Mouse (Mus musculus): ENCODE measurements at regions not wholly inside any gene's neighbourhood (a gene's known extent, or its start where the extent isn't known, plus 50 kb on each side); places are given as distances from the start of the nearest gene placed in this dataset.

- DNase-seq (ENCODE audit: low spot score), result no peak
Measured at GRCm38 (mm10) chr8:126744747-126745382, 151.1 kb upstream of the Irf2bp2 start.

DNA sequence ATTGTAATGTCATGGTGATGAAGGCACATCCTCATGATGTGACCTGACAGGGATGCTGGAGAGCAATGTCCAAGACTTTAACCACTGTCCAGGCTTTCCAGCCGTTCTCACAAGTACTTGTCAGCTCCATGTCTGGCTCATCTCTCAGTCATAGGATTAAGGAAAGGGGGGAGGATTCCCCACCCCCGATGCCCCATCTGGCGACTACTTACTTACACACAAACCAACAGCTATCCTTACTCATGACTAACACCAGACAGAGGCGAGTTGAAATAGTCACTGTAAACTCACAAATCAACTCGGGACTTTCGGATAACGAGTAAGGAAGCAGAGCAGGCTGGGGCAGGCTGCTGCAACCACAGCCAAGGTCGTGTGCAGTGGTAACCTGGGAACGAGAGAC lies 149.5 kb upstream of the Irf2bp2 start:
- no peak for DNase-seq (ENCODE audit: low spot score)

DNA sequence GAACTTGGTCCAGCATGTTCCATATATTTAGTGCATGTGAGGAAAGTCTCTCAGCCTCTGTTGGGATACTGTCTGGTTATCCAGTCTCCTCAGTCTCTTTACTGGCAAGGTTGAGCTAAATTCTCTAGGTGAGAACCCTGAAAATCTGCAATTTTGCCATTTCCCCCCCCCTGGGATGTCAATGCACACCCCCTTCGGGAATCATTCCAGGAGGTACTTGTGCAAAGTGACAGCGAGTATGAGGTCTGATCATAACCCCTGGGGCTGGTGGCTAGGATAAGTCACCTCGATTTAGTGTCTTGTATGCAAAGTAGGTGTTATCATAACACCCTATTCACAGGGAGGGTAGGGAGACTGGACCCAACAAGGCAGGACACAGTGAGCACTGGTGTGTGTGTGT lies 148.3 kb upstream of the Irf2bp2 start:
- no peak for DNase-seq (ENCODE audit: low spot score)

- DNase-seq (ENCODE audit: low spot score), result no peak
Measured at GRCm38 (mm10) chr8:126741031-126741430, 147.2 kb upstream of the Irf2bp2 start.

DNA sequence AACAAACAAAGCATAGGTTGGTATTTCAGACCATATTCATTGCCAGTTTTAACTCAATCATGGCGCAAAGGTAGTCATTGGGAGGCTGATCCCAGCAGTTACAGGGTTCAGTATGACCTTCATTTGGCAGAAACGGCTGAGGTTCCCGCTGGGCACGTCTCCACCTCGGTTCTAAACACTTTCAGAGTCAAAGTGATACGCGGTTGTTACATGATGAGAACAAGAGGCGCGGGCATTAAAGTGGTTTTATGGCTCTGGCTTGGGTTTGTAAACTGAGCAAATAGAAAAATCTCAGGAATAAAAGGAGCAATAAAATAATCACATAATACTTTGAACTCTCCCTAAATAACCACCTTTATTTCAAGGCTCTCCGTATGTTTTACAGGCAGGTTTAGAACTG lies 146.0 kb upstream of the Irf2bp2 start:
- no peak for DNase-seq (ENCODE audit: low spot score)

- DNase-seq (ENCODE audit: low spot score), result no peak
Measured at GRCm38 (mm10) chr8:126737032-126737431, 143.2 kb upstream of the Irf2bp2 start.

DNA sequence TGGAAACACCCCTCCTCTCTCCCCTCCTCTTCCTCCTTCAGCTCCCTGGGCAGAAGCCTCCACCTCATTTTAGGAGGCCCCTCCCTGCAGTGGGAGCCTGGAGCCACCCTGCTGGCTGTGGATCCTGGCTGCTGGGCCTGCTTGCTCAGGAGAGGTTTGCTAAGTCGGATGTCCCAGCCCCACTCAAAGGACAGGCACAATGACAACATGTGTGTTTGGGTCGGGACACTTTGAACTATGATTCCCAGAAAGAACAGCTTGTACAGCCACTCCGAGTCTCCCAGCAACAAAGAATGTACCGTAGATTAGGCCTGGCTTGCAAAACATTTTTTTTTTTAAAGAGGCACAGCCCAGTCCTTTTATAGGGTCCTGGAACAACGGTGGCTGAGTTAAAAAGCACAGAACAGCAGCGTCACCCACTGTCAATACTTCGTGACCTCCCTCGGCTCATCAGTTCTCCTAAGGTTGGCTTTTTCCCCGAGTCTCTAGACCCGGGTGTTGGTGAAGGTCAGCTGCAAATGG lies 142.7 kb upstream of the Irf2bp2 start:
- peak; percentile 77 for DNase-seq (ENCODE audit: low spot score)

GRCm38 (mm10) chr8:126735488-126736440 lies 142.0 kb upstream of the Irf2bp2 start:
- DNase-seq (ENCODE audit: low spot score), result peak; percentile 91

GRCm38 (mm10) chr8:126734743-126735487 lies 141.1 kb upstream of the Irf2bp2 start:
- DNase-seq (ENCODE audit: low spot score), result no peak

- DNase-seq (ENCODE audit: low spot score), result no peak
Measured at GRCm38 (mm10) chr8:126733779-126734178, 140.0 kb upstream of the Irf2bp2 start.

DNA sequence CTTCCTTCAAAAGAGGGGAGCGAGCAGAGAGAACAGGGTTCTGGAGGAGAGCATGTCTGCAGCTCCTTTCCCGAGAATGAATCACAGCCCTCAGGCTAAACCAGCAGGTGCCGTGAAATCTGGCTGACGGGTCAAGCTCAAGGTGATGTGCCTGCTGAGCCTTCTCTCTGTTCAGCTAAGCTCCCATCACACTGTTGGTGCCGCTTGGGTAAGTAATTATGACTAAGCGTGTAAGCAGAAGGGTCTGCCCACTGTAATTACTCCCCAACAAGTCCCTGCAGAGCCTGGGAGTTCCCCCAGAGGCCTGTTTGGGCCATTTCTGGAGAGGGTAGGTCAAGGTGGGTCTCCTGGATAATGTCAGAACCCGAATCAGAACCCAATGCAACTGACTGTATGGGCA lies 139.5 kb upstream of the Irf2bp2 start:
- no peak for DNase-seq (ENCODE audit: low spot score)

GRCm38 (mm10) chr8:126730017-126730631 lies 136.3 kb upstream of the Irf2bp2 start:
- no peak for DNase-seq (ENCODE audit: low spot score)

GRCm38 (mm10) chr8:126728987-126729632 lies 135.3 kb upstream of the Irf2bp2 start:
- DNase-seq (ENCODE audit: low spot score), result no peak

GRCm38 (mm10) chr8:126728135-126728534 lies 134.3 kb upstream of the Irf2bp2 start:
- DNase-seq (ENCODE audit: low spot score), result no peak

DNA sequence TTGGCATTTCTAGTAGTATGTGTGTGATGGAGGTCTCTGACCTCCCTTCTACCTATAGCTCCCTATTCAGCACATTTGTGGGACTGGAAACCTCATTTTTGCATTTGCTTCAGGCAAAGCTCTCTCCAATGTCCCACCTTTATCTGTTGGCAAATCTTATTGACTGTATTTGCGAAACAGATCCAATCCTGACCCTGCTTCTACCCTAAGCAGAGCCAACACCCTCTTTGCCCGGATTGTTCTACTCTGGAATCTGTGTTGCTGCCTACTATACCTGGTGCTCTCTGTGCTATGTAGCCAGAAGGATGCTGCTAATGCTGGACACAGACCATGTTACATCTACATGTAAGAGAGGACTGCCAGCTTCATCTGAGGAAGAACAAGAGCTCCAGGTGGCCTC lies 133.3 kb upstream of the Irf2bp2 start:
- no peak for DNase-seq (ENCODE audit: low spot score)

GRCm38 (mm10) chr8:126723259-126724122 lies 129.7 kb upstream of the Irf2bp2 start:
- DNase-seq (ENCODE audit: low spot score), result no peak

GRCm38 (mm10) chr8:126721621-126722020 lies 127.8 kb upstream of the Irf2bp2 start:
- DNase-seq (ENCODE audit: low spot score), result no peak

DNA sequence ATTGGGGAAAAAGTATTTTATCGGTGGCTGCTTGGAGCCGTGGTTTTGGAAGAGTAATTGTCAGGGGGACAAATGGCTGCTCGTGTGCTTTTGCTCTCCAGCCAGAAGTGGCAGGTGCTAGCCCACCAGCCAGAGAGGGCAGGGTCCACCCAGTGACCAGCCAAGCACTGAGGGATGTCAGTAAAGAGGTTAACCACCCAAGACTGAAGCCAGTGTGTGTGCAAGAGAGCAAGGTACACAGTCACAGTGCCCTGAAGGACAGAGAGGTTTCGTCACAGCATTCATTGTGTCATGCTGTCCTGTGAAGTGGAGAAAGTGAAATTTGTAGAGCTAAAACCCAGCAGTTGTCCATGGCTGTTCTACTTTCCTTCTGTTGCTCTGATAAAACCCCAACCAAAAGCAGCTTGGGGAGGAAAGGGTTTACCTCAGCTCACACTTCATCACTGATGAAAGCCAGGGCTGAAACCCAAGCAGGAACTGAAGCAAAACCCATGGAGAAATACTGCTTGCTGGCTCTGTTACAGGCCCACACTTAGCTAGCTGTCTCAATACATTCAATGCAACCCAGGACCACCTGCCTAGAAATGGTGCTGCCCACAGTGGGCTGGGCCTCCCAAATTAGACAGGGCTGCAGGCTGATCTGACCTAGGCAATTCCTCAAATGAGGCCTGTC lies 126.8 kb upstream of the Irf2bp2 start:
- no peak for DNase-seq (ENCODE audit: low spot score)

DNA sequence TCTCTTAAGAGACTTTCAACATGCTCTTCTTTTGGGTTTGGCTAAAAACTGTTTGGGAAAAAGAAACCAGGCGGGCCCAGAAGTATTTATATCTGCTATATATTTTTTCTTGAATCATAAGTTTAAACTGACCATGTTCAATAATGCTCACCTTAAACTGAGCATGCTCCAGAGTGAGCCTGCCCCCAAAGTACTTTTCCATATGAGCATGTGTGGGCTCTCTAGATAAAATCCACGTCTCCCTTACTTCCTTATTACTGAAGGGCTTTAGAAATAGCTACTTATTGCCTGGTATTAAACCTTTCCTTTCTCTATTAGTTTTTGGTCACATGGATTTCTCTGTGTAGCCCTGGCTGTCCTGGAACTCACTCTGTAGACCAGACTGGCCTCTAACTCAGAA lies 126.0 kb upstream of the Irf2bp2 start:
- no peak for DNase-seq (ENCODE audit: low spot score)

- DNase-seq (ENCODE audit: low spot score), result no peak
Measured at GRCm38 (mm10) chr8:126717652-126718155, 123.9 kb upstream of the Irf2bp2 start.

Data from urinary bladder, postnatal 14 days (tissue).